Mouse (Mus musculus): ENCODE measurements at regions not wholly inside any gene's neighbourhood (a gene's known extent, or its start where the extent isn't known, plus 50 kb on each side); places are given as distances from the start of the nearest gene placed in this dataset.

- no peak for TF ChIP-seq CTCF (conservative IDR thresholded peaks at IDR 0.05; ENCODE audit: low read length)
- TF ChIP-seq NANOG (IDR thresholded peaks at IDR 0.05; ENCODE audit: borderline replicate concordance, low read length) = no peak
Observed at GRCm38 (mm10) chr4:150745529-150746429, 93.8 kb upstream of the Slc45a1 start.

All from E14TG2a.4 (cell line).